Mouse (Mus musculus) urinary bladder, postnatal 25 days (tissue): Measurements from ENCODE around the gene Tns3.
A peak's percentile ranks its signal among the peaks of the same experiment; 100 is the strongest.

Source experiments
- DNase-seq: peaks from one replicate; pipeline ENCODE4 v3.0.0; 2022; ENCODE audit warnings: low spot score

Tns3 gene

GRCm38 (mm10) chr11:8530506-8530905 is 133.8 kb downstream of the Tns3 start:
- DNase-seq, result no peak

- DNase-seq, result no peak
These were observed 134.3 kb downstream of the Tns3 start for GRCm38 (mm10) chr11:8530036-8530435.

- DNase-seq, result no peak
These were observed 138.7 kb downstream of the Tns3 start for GRCm38 (mm10) chr11:8525463-8526145.

GRCm38 (mm10) chr11:8523344-8524126 is 140.8 kb downstream of the Tns3 start:
- DNase-seq, result peak; percentile 80

- DNase-seq, result peak; percentile 55
These were observed 150.7 kb downstream of the Tns3 start for GRCm38 (mm10) chr11:8513359-8514253.

GRCm38 (mm10) chr11:8510294-8510693 is 154.0 kb downstream of the Tns3 start:
- DNase-seq, result no peak

GRCm38 (mm10) chr11:8509614-8510013 is 154.7 kb downstream of the Tns3 start:
- DNase-seq, result no peak

- DNase-seq, result peak; percentile 57
These were observed 160.6 kb downstream of the Tns3 start for GRCm38 (mm10) chr11:8503735-8504134.

GRCm38 (mm10) chr11:8500855-8501254 is 163.5 kb downstream of the Tns3 start:
- no peak for DNase-seq

- DNase-seq, result no peak
These were observed 167.2 kb downstream of the Tns3 start for GRCm38 (mm10) chr11:8497136-8497535.

GRCm38 (mm10) chr11:8496686-8497085 is 167.6 kb downstream of the Tns3 start:
- peak; percentile 43 for DNase-seq

GRCm38 (mm10) chr11:8495801-8496200 is 168.5 kb downstream of the Tns3 start:
- DNase-seq, result no peak

- no peak for DNase-seq
These were observed 169.3 kb downstream of the Tns3 start for GRCm38 (mm10) chr11:8495036-8495435.

- no peak for DNase-seq
These were observed 170.3 kb downstream of the Tns3 start for GRCm38 (mm10) chr11:8493931-8494490.

- no peak for DNase-seq
These were observed 172.0 kb downstream of the Tns3 start for GRCm38 (mm10) chr11:8492332-8492731.

GRCm38 (mm10) chr11:8488248-8488647 is 176.1 kb downstream of the Tns3 start:
- no peak for DNase-seq

- DNase-seq, result no peak
These were observed 177.8 kb downstream of the Tns3 start for GRCm38 (mm10) chr11:8486552-8486951.

- no peak for DNase-seq
These were observed 179.8 kb downstream of the Tns3 start for GRCm38 (mm10) chr11:8484538-8484937.

- DNase-seq, result no peak
These were observed 181.6 kb downstream of the Tns3 start for GRCm38 (mm10) chr11:8482721-8483120.

- no peak for DNase-seq
These were observed 182.4 kb downstream of the Tns3 start for GRCm38 (mm10) chr11:8481962-8482361.

GRCm38 (mm10) chr11:8481529-8481928 is 182.8 kb downstream of the Tns3 start:
- no peak for DNase-seq

- DNase-seq, result no peak
These were observed 184.5 kb downstream of the Tns3 start for GRCm38 (mm10) chr11:8479858-8480257.
